Mouse (Mus musculus) lung, adult 18-20 months (tissue): ENCODE results near the gene Vps8.
A peak's percentile ranks its signal among the peaks of the same experiment; 100 is the strongest.

ENCODE experiments used
- DNase-seq, 2 experiments: peaks; one replicate each; pipeline ENCODE4 v3.0.0; 2022; ENCODE audit warnings: mixed read lengths in 2 of 2

The Vps8 gene

DNA sequence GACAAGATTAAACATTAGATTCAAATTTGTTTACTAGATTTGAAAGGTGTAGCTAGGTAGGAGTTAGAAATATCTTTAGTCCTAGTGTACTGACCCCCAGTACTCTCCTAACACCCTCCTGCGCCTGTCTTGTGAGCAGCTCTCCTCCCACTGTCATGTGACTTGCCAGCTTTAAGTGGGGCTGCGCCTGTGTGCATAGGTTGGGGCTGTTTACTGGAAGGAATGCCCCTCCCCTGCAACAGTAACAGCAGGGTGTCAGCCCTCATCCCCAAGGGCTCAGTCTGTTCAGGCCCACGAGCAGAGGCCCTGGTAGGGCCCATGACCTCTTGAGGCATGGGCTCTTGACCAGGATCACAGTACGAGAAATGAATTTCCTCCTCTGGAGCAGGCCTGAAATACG lies 62.8 kb downstream of the Vps8 start:
- no peak for DNase-seq

GRCm38 (mm10) chr16:21488413-21488812 lies 65.5 kb downstream of the Vps8 start:
- peak; percentile 19 to 33 for DNase-seq

GRCm38 (mm10) chr16:21492346-21492745 lies 69.4 kb downstream of the Vps8 start:
- no peak for DNase-seq

GRCm38 (mm10) chr16:21492894-21493293 lies 70.0 kb downstream of the Vps8 start:
- DNase-seq: no peak

DNA sequence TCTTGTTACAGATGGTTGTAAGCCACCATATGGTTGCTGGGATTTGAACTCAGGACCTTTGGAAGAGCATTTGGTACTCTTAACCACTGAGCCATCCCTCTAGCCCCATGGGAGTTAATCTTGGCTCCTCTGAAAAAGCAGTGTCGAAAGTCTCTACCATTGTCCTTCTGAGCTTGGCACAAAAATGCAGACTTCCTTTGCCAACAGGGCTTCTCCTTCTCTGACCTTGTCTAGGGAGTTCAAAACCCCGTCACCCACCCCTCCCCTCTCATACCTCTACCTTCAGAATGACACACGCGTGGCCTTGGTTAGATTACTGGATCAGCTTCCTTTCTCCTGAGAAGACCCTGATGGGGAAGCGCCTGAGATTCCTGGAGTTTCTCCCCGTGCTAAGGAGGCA lies 71.8 kb downstream of the Vps8 start:
- no peak for DNase-seq

GRCm38 (mm10) chr16:21496799-21497198 lies 73.9 kb downstream of the Vps8 start:
- no peak for DNase-seq

DNA sequence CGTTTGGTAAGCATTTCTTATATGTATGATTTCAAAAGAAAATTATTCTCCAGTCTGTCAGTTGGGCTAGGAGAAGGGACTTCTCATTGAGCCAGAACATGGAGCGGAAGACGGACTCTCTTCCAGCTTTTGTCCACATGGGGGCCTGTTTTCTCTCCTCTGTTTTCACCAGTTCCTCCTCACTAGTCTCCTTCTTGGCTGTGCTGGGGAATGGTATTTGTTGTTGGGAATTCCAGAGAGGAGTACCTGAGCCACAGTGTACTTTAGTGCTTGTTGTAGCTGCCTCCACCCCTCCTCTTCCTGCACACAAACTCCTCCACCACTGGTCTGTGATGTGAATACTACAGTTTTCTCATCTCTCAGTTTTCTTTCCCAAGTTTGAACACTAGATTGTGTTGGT lies 74.7 kb downstream of the Vps8 start:
- peak in 1 of 2 experiments; percentile 7 for DNase-seq

DNA sequence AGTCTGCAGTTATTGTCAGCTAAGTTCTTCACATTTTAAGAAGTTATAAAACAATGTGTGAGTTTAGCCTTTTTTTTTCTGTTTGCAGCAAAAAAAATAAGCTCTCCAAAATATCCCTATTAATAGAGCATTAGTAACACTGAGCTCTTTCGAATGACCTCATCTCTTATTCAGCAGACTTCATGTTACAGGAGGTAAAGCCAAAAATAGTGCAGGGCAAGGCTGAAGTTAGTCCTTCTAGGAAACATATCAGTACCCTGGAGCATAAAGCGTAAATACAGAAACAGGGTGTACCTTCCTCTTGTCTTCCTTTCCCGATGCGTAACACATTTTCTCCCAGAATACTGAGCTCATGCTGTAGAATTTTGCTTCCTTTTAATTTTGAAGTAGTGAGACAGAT lies 76.1 kb downstream of the Vps8 start:
- no peak for DNase-seq

DNA sequence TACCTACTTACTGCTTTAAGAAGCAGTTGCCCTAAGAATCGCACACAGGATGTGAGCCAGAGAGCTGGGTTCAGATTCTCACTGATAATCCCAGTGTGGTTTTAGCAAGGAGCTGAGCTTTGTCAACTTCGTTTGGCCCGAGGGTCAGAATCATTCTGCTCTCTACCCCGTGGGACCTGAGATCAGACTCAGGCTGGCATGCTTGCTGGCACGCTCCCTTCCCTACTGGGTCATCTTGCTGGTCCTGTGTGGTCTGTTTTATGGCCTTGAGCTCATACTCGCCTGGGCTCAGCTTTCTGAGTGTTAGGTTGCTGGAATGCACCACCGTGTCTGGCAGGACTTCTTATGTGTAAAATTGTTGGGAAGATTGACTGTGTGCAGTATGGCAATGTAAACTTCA lies 76.7 kb downstream of the Vps8 start:
- DNase-seq: no peak

- no peak for DNase-seq
These were observed 95.9 kb downstream of the Vps8 start for GRCm38 (mm10) chr16:21518833-21519232.

DNA sequence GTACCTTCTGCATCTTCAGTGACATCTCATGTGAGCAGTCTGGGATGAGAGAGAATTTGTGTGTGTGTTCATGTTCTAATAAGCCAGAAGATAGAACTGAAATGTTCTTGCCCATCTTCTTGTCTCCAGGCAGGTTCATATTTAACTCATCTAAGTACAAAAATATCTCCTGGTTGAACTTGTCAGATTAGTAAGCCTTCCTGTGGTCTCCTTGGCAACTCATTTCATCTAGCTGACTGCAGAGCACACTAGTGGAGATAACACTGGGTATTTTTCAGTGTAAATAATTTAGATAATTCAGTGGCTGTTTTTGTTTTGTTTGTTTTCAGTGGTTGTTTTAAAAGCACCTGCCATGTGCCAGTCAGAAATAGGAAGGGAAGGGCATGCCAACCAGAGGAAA lies 96.9 kb downstream of the Vps8 start:
- DNase-seq: no peak

DNA sequence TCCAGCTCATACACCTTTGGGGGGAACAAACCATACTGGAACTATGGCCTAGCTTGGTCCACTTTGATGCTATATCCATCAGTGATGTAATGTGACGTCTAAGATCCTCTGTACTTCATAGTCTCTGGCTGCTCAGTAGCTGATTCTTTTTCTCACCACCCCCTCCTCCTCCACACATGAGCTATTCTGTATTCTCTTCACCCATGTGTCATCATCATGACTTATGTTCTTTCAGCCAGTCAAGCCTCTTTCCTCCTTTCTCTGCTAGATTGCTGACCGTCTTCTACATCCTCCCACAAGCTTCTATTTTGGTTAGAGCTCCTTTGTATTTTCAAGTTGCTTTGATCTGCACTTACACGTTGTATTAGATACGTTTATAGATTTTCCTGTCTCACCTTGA lies 100.8 kb downstream of the Vps8 start:
- no peak for DNase-seq

- DNase-seq: no peak
These were observed 102.5 kb downstream of the Vps8 start for GRCm38 (mm10) chr16:21525376-21525775.

DNA sequence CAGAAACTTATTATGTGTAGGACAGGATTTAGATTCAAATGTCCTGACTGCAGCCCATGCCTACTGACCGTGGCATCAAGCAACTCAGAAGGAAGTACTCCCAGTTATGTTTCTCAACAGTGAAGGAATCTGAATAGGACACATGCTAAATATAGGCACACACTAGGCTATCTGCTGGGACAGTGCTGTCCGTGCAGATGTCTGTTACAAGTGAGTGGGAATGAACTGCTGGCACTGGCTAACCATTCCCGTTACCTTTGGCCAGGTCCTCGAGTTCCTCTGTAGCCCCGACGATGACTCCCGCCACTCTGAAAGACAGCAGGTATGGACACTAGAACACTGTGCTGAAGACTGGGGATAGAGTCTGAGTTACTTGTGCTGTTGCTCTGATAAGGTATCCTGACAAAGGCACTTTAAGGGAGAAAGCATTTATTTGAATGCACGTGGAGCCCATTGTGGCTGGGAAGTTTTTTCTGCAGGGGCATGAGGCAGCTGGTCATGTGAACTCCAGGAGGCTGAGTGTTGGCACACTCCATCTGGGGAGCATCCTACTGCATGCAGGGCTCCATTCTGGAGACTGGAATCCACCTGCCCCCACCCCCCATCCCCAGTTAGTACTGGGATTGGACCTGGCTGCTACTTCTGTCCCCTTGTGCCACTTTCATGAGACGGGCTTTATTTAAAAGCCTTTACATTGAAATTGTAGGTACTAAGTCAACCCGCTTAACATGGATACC lies 104.5 kb downstream of the Vps8 start:
- DNase-seq: no peak

- no peak for DNase-seq
These were observed 110.6 kb downstream of the Vps8 start for GRCm38 (mm10) chr16:21533503-21533902.

- DNase-seq: no peak
These were observed 113.5 kb downstream of the Vps8 start for GRCm38 (mm10) chr16:21536240-21537005.

DNA sequence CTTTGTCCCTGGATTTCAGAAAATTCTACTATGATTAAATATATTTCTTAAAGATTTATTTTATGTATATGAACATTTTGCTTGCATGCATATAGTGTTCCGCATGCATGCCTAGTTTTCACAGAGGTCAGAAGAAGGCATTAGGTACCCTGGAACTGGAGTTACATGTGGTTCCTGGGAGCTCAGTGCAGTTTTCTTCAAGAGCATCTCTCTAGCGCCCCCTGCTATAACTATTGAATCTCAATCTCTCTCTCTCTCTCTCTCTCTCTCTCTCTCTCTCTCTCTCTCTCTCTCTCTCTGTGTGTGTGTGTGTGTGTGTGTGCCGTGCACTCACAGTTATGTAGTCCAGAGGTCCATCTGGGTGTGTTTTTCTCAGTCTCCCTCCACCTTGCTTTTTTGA lies 114.4 kb downstream of the Vps8 start:
- no peak for DNase-seq

DNA sequence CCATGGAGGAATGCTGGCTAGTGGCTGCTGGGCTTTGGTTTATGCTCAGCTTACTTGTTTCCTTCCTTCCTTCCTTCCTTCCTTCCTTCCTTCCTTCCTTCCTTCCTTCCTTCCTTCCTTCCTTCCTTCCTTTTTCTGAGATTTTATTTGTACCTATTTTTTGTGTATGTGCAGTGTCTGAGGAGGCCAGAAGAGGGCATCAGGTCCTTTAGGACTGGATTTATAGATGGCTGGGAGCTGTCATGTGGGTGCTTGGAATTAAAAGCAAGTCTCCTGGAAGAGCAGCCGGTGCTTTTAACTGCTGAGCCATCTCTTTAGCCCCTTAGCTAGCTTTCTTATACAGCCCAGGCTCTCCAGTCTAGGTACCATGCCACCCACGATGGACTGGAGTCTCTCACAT lies 116.0 kb downstream of the Vps8 start:
- no peak for DNase-seq

DNA sequence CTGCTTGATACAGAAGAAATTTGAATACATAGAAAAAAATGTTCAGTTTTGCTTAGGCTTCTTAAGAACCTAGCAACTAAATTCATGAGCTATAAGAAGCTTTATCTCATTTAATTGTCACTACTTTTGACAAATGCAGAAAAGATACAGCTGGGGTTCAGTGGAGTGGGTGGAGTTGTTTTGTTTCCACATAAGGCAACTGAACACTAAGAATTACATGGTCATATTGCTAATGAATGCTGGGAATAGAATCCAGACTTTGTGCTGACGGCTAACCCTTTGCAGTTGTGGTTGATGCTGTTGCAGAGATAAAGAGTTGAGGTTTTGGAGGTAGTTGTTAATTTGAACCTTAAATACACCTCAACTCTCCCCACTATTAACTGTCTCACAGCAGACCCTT lies 119.6 kb downstream of the Vps8 start:
- no peak for DNase-seq

GRCm38 (mm10) chr16:21547446-21547845 lies 124.5 kb downstream of the Vps8 start:
- no peak for DNase-seq

DNA sequence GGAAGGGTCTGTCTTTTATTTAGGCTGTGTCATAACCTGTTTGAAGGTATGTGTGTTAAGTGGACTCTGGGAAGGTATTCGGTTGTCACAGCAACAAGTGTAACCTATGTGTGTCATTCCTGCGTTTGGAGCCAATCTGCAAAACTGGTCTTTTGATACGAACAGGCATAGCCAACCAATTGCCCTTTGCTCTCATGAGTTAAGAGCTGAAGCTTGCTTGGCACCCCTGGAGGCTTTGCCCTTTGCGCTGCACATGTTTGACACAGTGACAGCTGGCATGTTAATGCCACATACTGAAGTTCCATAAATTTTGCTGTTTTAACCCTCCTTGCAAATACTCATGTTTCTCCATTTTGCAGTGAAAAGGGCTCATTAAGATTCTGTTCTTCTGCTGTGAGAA lies 126.8 kb downstream of the Vps8 start:
- DNase-seq: no peak

DNA sequence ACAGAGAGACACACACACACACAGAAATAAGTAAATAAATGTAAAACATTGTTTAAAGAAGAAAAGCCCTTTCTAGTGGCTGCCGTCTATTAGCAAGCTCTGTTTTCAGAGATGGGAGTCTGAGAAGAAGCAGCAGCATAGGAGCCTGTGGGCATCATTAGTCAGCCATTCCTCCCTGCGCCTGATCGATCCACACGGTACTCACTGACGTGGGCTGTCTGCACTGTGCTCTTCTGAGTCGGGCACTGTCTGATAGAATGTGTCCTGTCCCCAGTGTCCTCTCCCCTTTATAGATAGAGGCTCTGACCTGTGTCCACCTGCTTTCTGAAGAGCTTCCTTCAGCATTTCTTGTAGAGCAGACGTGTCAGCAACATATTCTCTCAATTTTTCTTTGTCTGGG lies 127.5 kb downstream of the Vps8 start:
- DNase-seq: no peak

- DNase-seq: no peak
These were observed 130.6 kb downstream of the Vps8 start for GRCm38 (mm10) chr16:21553506-21553905.

DNA sequence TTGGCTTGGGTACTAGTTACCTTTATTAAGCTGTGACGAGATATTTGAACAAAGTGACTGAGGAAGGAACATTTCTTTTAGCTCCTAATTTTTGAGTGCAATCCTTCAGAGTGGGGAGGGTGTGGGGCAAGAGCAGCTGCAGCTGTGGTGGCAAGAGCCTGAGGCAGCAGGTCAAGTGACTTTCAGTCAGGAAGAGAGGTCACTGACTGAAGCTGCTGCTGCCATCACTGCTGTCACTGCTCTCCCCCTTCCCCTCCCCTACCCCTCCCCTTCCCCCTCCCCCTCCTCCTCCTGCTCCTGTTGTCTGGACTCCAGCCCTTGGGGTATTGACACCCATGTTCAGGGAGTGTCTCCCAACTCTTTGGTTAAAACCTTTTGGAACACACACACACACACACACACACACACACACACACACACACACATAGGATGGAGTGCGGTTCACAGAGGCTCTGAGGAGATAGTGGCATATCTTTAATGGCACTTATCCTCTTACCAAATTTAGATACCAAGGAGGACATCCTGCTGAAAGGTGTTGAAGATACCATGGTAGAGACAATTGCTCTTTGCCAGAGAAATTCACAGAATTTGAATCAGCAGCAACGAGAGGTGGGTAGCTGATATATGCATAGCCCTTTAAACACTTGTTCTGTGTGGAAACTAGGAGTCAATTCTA lies 139.8 kb downstream of the Vps8 start:
- DNase-seq: peak in 1 of 2 experiments; percentile 11
